ENCODE assay signal across 8 mouse cellular contexts in genomic region chr7:140882469-140882803, GRCm38 (mm10). TPM values are rescaled to one million over a fixed set of nuclear protein-coding genes. Genes with fewer than 3 reads are reported as not detected.
DNase-seq lines count a peak whose midpoint lies in the region; ATAC-seq and TF ChIP-seq lines count a peak whose summit lies in the region.

No protein-coding gene starts in this region.

- H3K9ac ChIP-seq in kidney, postnatal 0 days (ENCODE audit: low read depth, low read length) = peak overlapping the region; percentile 86
- peak overlapping the region; percentile 69 for H3K9ac ChIP-seq in hindbrain, embryonic 15.5 days
- H3K9ac ChIP-seq in midbrain, embryonic 15.5 days = peak overlapping the region; percentile 86

- under 1% methylated on average over 12 of the region's 12 CpGs for WGBS in kidney, postnatal 0 days
- WGBS in embryonic facial prominence, embryonic 10.5 days = under 1% methylated on average over 12 of the region's 12 CpGs
- 0% methylated on average over 12 of the region's 12 CpGs for WGBS in hindbrain, embryonic 15.5 days
- WGBS in midbrain, embryonic 15.5 days = 0% methylated on average over 12 of the region's 12 CpGs

- no peaks in the 10 kb centered on the region for H3K9me3 ChIP-seq in kidney, postnatal 0 days (replicated peaks; ENCODE audit: low read length)
- no peaks in the 10 kb centered on the region for H3K9me3 ChIP-seq in embryonic facial prominence, embryonic 10.5 days
- no peaks in the 10 kb centered on the region for H3K9me3 ChIP-seq in hindbrain, embryonic 15.5 days
- no peaks in the 10 kb centered on the region for H3K9me3 ChIP-seq in midbrain, embryonic 15.5 days

- peak overlapping the region; percentile 92 for H3K27ac ChIP-seq in kidney, postnatal 0 days
- H3K27ac ChIP-seq in embryonic facial prominence, embryonic 10.5 days (replicated peaks) = peak overlapping the region; percentile 88
- H3K27ac ChIP-seq in hindbrain, embryonic 15.5 days (replicated peaks) = peak overlapping the region; percentile 86
- peak overlapping the region; percentile 94 for H3K27ac ChIP-seq in midbrain, embryonic 15.5 days

- H3K27me3 ChIP-seq in kidney, postnatal 0 days (ENCODE audit: insufficient read depth, low read length) = no peaks in the 10 kb centered on the region
- H3K27me3 ChIP-seq in embryonic facial prominence, embryonic 10.5 days (replicated peaks; ENCODE audit: low read depth, poor library complexity, severe bottlenecking) = no peaks in the 10 kb centered on the region
- H3K27me3 ChIP-seq in hindbrain, embryonic 15.5 days = no peaks in the 10 kb centered on the region
- H3K27me3 ChIP-seq in midbrain, embryonic 15.5 days (replicated peaks) = no peaks in the 10 kb centered on the region

- peak; percentile 56 for ATAC-seq in kidney, postnatal 0 days (replicated peaks; ENCODE audit: low FRiP score, low read depth)
- ATAC-seq in hindbrain, embryonic 15.5 days (ENCODE audit: low FRiP score, low read depth) = peak; percentile 57; the same call in 1 of the 2 replicates
- no peak for ATAC-seq in midbrain, embryonic 15.5 days (replicated peaks)

- DNase-seq in kidney, postnatal 0 days (ENCODE audit: low spot score) = no peak
- DNase-seq in kidney, adult 18-20 months = no peak
- no peak for DNase-seq in embryonic facial prominence, embryonic 10.5 days (ENCODE audit: low spot score)
- no peak for DNase-seq in urinary bladder, postnatal 14 days (ENCODE audit: low spot score)
- DNase-seq in spleen, postnatal 10 days (ENCODE audit: low spot score in 2 of 2) = no peak
- no peak for DNase-seq in kidney, adult 9 months

- H3K4me2 ChIP-seq in kidney, postnatal 0 days (ENCODE audit: low read length) = peak overlapping the region; percentile 89
- peak overlapping the region; percentile 61 for H3K4me2 ChIP-seq in hindbrain, embryonic 15.5 days
- peak overlapping the region; percentile 79 for H3K4me2 ChIP-seq in midbrain, embryonic 15.5 days

- no peak for TF ChIP-seq CTCF in kidney, postnatal 0 days (IDR thresholded peaks at IDR 0.05; ENCODE audit: low read depth)

- peak overlapping the region; percentile 85 for H3K4me3 ChIP-seq in kidney, postnatal 0 days (replicated peaks; ENCODE audit: low read depth, low read length)
- H3K4me3 ChIP-seq in embryonic facial prominence, embryonic 10.5 days = peak overlapping the region; percentile 98
- H3K4me3 ChIP-seq in hindbrain, embryonic 15.5 days = peak overlapping the region; percentile 62
- peak overlapping the region; percentile 80 for H3K4me3 ChIP-seq in midbrain, embryonic 15.5 days

- 0 out of 2 replicates have a peak, but pooled peaks cover 6% of the 10 kb centered on the region for H3K36me3 ChIP-seq in kidney, postnatal 0 days (ENCODE audit: insufficient read depth, low read length)
- H3K36me3 ChIP-seq in embryonic facial prominence, embryonic 10.5 days (replicated peaks) = peaks cover 43% of the 10 kb centered on the region
- H3K36me3 ChIP-seq in hindbrain, embryonic 15.5 days = peaks cover 14% of the 10 kb centered on the region
- peaks cover 19% of the 10 kb centered on the region; the same call in 1 of the 2 replicates for H3K36me3 ChIP-seq in midbrain, embryonic 15.5 days (replicated peaks)

- H3K4me1 ChIP-seq in kidney, postnatal 0 days (replicated peaks; ENCODE audit: insufficient read depth, low read length) = 0 out of 2 replicates have a peak, but pooled peaks cover 3% of the 10 kb centered on the region
- H3K4me1 ChIP-seq in embryonic facial prominence, embryonic 10.5 days = peaks cover 23% of the 10 kb centered on the region
- H3K4me1 ChIP-seq in hindbrain, embryonic 15.5 days (replicated peaks) = peaks cover 19% of the 10 kb centered on the region
- peaks cover 22% of the 10 kb centered on the region for H3K4me1 ChIP-seq in midbrain, embryonic 15.5 days

RNA-seq across cellular contexts. Expression of gene Sirt3, which starts 0.3 kb away (rescaled TPM):
- 47.2 and 48.6 TPM in 2 replicates for polyA plus RNA-seq in kidney, postnatal 0 days (2015; fragmentation: Nextera tagmentation; extraction: Ambion mirVana)
- polyA plus RNA-seq in embryonic facial prominence, embryonic 10.5 days (2016; fragmentation: Nextera tagmentation; extraction: Ambion mirVana) = 22.6 and 24.5 TPM in 2 replicates
- 56.4 and 60.5 TPM in 2 replicates for polyA plus RNA-seq in hindbrain, embryonic 15.5 days (2015; fragmentation: Nextera tagmentation; extraction: Ambion mirVana)
- polyA plus RNA-seq in midbrain, embryonic 15.5 days (2015; fragmentation: Nextera tagmentation; extraction: Ambion mirVana) = 54.0 and 55.5 TPM in 2 replicates

RNA-seq across cellular contexts. Expression of gene Psmd13, which starts 0.7 kb away (rescaled TPM):
- 198 and 219 TPM in 2 replicates for polyA plus RNA-seq in kidney, postnatal 0 days (2015; fragmentation: Nextera tagmentation; extraction: Ambion mirVana)
- 332 TPM in 2 replicates for polyA plus RNA-seq in embryonic facial prominence, embryonic 10.5 days (2016; fragmentation: Nextera tagmentation; extraction: Ambion mirVana)
- 245 and 259 TPM in 2 replicates for polyA plus RNA-seq in hindbrain, embryonic 15.5 days (2015; fragmentation: Nextera tagmentation; extraction: Ambion mirVana)
- 279 and 282 TPM in 2 replicates for polyA plus RNA-seq in midbrain, embryonic 15.5 days (2015; fragmentation: Nextera tagmentation; extraction: Ambion mirVana)

RNA-seq across cellular contexts. Expression of gene Cox8b, which starts 17.8 kb away (rescaled TPM):
- 0.39 and 0.47 TPM in 2 replicates for polyA plus RNA-seq in kidney, postnatal 0 days (2015; fragmentation: Nextera tagmentation; extraction: Ambion mirVana)
- not detected in 2 replicates for polyA plus RNA-seq in embryonic facial prominence, embryonic 10.5 days (2016; fragmentation: Nextera tagmentation; extraction: Ambion mirVana)
- not detected in 2 replicates for polyA plus RNA-seq in hindbrain, embryonic 15.5 days (2015; fragmentation: Nextera tagmentation; extraction: Ambion mirVana)
- not detected in 2 replicates for polyA plus RNA-seq in midbrain, embryonic 15.5 days (2015; fragmentation: Nextera tagmentation; extraction: Ambion mirVana)

RNA-seq across cellular contexts. Expression of gene Bet1l, which starts 25.1 kb away (rescaled TPM):
- polyA plus RNA-seq in kidney, postnatal 0 days (2015; fragmentation: Nextera tagmentation; extraction: Ambion mirVana) = 48.0 and 53.9 TPM in 2 replicates
- 22.4 and 23.0 TPM in 2 replicates for polyA plus RNA-seq in embryonic facial prominence, embryonic 10.5 days (2016; fragmentation: Nextera tagmentation; extraction: Ambion mirVana)
- 38.0 and 44.3 TPM in 2 replicates for polyA plus RNA-seq in hindbrain, embryonic 15.5 days (2015; fragmentation: Nextera tagmentation; extraction: Ambion mirVana)
- 41.1 and 46.2 TPM in 2 replicates for polyA plus RNA-seq in midbrain, embryonic 15.5 days (2015; fragmentation: Nextera tagmentation; extraction: Ambion mirVana)

RNA-seq across cellular contexts. Expression of gene Ric8a, which starts 25.7 kb away (rescaled TPM):
- polyA plus RNA-seq in kidney, postnatal 0 days (2015; fragmentation: Nextera tagmentation; extraction: Ambion mirVana) = 45.0 and 53.1 TPM in 2 replicates
- 57.7 and 59.1 TPM in 2 replicates for polyA plus RNA-seq in embryonic facial prominence, embryonic 10.5 days (2016; fragmentation: Nextera tagmentation; extraction: Ambion mirVana)
- polyA plus RNA-seq in hindbrain, embryonic 15.5 days (2015; fragmentation: Nextera tagmentation; extraction: Ambion mirVana) = 97.6 and 104 TPM in 2 replicates
- 110 and 111 TPM in 2 replicates for polyA plus RNA-seq in midbrain, embryonic 15.5 days (2015; fragmentation: Nextera tagmentation; extraction: Ambion mirVana)
